Mouse (Mus musculus) midbrain, embryonic 14.5 days (tissue): Measurements from ENCODE around the gene Sltm. TPM values are rescaled to one million over a fixed set of nuclear protein-coding genes. Genes with fewer than 3 reads are reported as not detected.
A peak's percentile ranks its signal among the peaks of the same experiment; 100 is the strongest.

Experiments used
- ATAC-seq: fragments of 200-750 bp; cut with Nextera tagmentation; 2 replicates; pipeline ENCODE4 v1.8.0; 2017; ENCODE audit warnings: moderate number of reproducible peaks, moderate library complexity; ENCODE audit not compliant: low FRiP score, low TSS enrichment
- DNase-seq: peaks from one replicate; pipeline ENCODE4 v3.0.0-alpha.2; 2015
- H3K27ac ChIP-seq: fragments of 300-500 bp; sonication (generic); replicated peaks from 2 replicates; pipeline ENCODE4 v1.5.1; 2014; ENCODE audit warnings: mild to moderate bottlenecking, low read depth, low read length, moderate library complexity
- H3K27me3 ChIP-seq: fragments of 300-500 bp; sonication (generic); 2 replicates; pipeline ENCODE4 v1.6.1; 2014; ENCODE audit warnings: low read length, control low read depth, mixed read lengths; ENCODE audit not compliant: control insufficient read depth, insufficient read depth
- H3K36me3 ChIP-seq: fragments of 300-500 bp; sonication (generic); 2 replicates; pipeline ENCODE4 v1.6.1; 2014; ENCODE audit warnings: low read length, control low read depth; ENCODE audit not compliant: control insufficient read depth, insufficient read depth
- H3K4me1 ChIP-seq: fragments of 300-500 bp; sonication (generic); 2 replicates; pipeline ENCODE4 v1.6.1; 2014; ENCODE audit warnings: mild to moderate bottlenecking, antibody characterized with exemption, low read length, control low read depth; ENCODE audit not compliant: control insufficient read depth, insufficient read depth
- H3K4me2 ChIP-seq: fragments of 300-500 bp; sonication (generic); 2 replicates; pipeline ENCODE4 v1.6.1; 2014; ENCODE audit warnings: mild to moderate bottlenecking, low read length, moderate library complexity
- H3K4me3 ChIP-seq: fragments of 300-500 bp; sonication (generic); replicated peaks from 2 replicates; pipeline ENCODE4 v1.5.1; 2014; ENCODE audit warnings: low read depth, low read length
- H3K9ac ChIP-seq: fragments of 300-500 bp; sonication (generic); replicated peaks from 2 replicates; pipeline ENCODE4 v1.6.1; 2014; ENCODE audit warnings: mild to moderate bottlenecking, low read length, moderate library complexity
- H3K9me3 ChIP-seq: fragments of 300-500 bp; sonication (generic); 2 replicates; pipeline ENCODE4 v1.6.1; 2016; ENCODE audit warnings: low read length, control low read depth, mixed read lengths; ENCODE audit not compliant: control insufficient read depth
- WGBS: fragments of 180-500 bp; shearing (Covaris S2); extraction: QIAGEN DNeasy Blood & Tissue Kit; methylation state at CpG from one replicate; pipeline ENCODE4 v1.1.7; 2014; 5-methylcytosine and 5-hydroxymethylcytosine counted together
- polyA plus RNA-seq: library from polyadenylated mRNA; unstranded; fragments of >200 nt; fragmentation: Nextera tagmentation; extraction: Ambion mirVana; gene quantifications from 2 replicates; pipeline ENCODE4 v1.2.1, GENCODE M21; 2014

Sltm gene
- polyA plus RNA-seq, 1 experiment from 2014 or later = 65.5 TPM

DNA sequence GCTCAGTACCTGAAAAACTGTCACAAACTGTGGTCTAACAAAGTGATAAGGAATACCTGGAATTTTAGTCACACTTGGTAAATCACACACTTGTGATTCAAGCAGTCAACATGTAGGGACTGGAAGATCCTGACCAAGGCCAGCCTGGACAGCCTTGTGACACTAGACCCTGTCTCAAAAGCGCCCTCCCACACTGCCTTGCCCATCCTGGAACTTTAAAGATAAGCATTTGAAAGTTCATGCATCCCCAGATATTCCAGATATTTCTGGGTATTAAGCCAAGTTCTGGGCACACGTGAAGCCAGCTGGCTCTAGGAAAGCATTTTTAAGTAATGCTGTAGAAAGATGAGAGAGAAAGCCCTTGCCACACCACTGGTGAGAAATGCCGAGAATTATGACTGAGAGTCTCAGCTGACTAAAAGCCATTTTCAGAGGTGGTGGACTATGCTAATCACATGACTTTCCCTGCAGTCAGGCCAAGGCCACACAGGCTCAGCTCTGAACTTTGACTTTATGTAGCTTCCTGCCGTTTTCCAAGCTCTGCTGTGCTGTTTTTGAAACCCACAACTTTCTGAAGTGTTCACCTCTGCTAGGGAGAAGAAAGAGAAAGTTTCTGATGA, 32.5 kb upstream of the Sltm start:
- Histone ChIP-seq H3K4me2 (no peak overlapping the region), H3K4me3 (no peak overlapping the region), H3K4me1 (no peaks in the 10 kb centered on the region), H3K9me3 (no peaks in the 10 kb centered on the region), H3K27me3 (no peaks in the 10 kb centered on the region), H3K36me3 (no peaks in the 10 kb centered on the region), H3K9ac (no peak overlapping the region), H3K27ac (no peak overlapping the region)
- 78% methylated on average over 4 of the region's 4 CpGs for WGBS
- ATAC-seq (no peak), DNase-seq (no peak)

DNA sequence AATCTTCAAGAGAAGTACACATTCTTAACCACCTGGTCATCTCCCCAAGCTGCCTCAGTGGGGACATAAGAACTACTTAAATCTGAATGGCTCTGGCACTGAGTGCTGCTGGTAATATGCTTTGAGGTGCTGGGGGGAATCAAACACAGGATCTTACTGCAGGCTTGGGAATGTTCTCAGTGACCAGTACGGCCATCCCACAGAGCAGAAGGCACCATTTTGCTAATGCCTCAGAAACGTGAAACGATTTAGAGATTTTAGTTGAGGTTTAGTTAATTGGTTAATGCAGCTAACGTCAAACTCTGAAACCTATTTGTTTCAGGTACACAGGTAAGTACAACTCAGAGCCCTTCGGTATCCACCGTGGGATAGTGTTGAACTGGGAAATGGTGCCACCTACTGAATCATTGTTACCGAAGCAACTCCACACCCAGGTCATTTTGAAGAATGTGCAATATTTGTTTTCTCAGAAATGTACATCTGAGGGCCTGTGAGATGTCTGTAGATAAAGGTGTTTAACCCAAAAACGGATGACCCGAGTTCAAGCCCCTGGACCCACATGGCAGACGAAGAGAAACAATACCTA, 31.5 kb upstream of the Sltm start:
- Histone ChIP-seq H3K9me3 (no peaks in the 10 kb centered on the region), H3K4me3 (no peak overlapping the region), H3K9ac (no peak overlapping the region), H3K27me3 (no peaks in the 10 kb centered on the region), H3K4me1 (no peaks in the 10 kb centered on the region), H3K27ac (no peak overlapping the region), H3K4me2 (no peak overlapping the region), H3K36me3 (no peaks in the 10 kb centered on the region)
- WGBS = 71% methylated on average over 10 of the region's 10 CpGs
- DNase-seq = no peak
- ATAC-seq = no peak

DNA sequence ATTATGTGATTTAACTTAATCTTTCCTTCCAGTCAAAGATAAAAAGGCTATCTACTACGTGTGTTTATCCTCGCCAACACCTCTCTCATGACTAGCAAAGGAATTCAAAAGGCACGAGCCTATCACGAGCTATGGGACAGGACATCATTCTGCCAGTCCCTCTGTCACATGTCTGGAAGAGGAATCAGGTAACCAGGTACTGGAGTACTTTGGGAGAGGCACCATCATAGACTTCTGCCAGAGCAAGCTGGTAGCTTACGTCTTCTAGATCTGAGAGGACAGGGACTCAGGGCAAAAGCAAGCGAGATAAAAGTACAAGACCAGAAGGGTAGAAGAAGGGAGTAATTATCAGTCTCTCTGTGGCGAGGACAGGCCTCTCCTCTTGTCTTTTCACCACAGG, 30.9 kb upstream of the Sltm start:
- Histone ChIP-seq H3K4me3 (no peak overlapping the region), H3K4me1 (no peaks in the 10 kb centered on the region), H3K4me2 (no peak overlapping the region), H3K27ac (no peak overlapping the region), H3K27me3 (no peaks in the 10 kb centered on the region), H3K9me3 (no peaks in the 10 kb centered on the region), H3K36me3 (no peaks in the 10 kb centered on the region), H3K9ac (no peak overlapping the region)
- ATAC-seq = no peak
- WGBS = 87% methylated on average over 7 of the region's 7 CpGs
- no peak for DNase-seq

DNA sequence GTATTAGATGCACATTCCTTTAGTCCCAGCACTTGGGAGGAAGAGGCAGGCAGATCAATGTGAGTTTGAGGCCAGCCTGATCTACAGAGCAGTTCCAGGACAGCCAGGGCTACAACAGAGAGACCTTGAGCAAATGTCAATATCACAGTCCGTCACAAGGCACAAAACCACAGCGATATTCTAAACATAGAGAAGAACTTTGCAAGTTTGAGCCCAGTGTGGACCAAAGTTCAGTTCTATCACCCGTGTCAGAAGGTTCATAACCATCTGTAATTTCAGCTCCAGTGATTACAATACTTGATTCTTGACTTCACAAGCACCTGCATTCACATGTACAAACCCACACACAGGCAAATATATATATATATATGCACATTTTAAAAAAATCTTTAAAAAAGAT, 21.9 kb upstream of the Sltm start:
- Histone ChIP-seq H3K9me3 (no peaks in the 10 kb centered on the region), H3K4me1 (no peaks in the 10 kb centered on the region), H3K4me3 (no peak overlapping the region), H3K4me2 (no peak overlapping the region), H3K27me3 (no peaks in the 10 kb centered on the region), H3K9ac (no peak overlapping the region), H3K36me3 (no peaks in the 10 kb centered on the region), H3K27ac (no peak overlapping the region)
- WGBS = 87% methylated on average over 3 of the region's 3 CpGs
- DNase-seq (no peak), ATAC-seq (no peak)

DNA sequence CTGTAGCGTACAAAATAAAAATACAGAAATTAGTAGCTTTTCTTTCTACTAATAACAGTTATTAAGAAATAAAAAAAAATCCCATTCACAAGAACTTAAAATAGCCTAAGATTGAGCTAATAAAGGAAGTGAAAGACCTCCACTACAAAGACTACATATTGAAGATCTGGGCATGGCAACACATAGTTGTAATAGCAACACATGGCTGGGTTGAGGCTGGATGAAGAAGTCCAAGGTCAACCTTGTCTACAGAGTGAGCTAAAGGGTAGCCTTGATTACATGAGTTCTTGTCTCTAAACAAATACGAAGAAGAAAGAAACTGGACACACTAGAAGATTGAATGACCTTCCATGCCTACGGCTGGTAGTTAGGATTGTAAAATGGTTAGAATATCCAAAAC, 18.7 kb upstream of the Sltm start:
- WGBS = 96% methylated on average over 3 of the region's 3 CpGs
- Histone ChIP-seq H3K36me3 (no peaks in the 10 kb centered on the region), H3K9ac (no peak overlapping the region), H3K4me1 (no peaks in the 10 kb centered on the region), H3K9me3 (no peaks in the 10 kb centered on the region), H3K4me2 (no peak overlapping the region), H3K27me3 (no peaks in the 10 kb centered on the region), H3K27ac (no peak overlapping the region), H3K4me3 (no peak overlapping the region)
- ATAC-seq = no peak
- DNase-seq = no peak

DNA sequence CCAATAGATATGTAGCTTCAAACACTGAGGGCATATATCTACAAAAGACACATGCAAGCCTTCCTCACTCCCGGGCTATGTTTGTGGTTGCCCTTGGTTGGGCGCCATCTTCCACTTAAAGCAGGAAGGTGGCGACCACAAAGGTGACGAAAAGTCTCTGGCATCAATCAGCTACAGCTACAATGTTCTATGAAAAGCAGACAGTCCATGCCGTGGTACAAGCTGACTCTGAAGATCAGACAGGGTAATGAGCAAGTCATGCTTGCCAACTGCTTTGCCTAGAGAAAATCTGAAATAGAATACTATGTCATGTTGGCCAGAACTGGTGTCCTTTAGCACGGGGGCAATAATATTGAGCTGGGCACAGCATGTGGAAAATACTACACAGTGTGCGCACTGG, 18.2 kb upstream of the Sltm start:
- Histone ChIP-seq H3K9me3 (no peaks in the 10 kb centered on the region), H3K4me1 (no peaks in the 10 kb centered on the region), H3K27me3 (no peaks in the 10 kb centered on the region), H3K4me3 (no peak overlapping the region), H3K27ac (no peak overlapping the region), H3K9ac (no peak overlapping the region), H3K36me3 (no peaks in the 10 kb centered on the region), H3K4me2 (no peak overlapping the region)
- 91% methylated on average over 7 of the region's 7 CpGs for WGBS
- ATAC-seq = no peak
- DNase-seq = no peak

DNA sequence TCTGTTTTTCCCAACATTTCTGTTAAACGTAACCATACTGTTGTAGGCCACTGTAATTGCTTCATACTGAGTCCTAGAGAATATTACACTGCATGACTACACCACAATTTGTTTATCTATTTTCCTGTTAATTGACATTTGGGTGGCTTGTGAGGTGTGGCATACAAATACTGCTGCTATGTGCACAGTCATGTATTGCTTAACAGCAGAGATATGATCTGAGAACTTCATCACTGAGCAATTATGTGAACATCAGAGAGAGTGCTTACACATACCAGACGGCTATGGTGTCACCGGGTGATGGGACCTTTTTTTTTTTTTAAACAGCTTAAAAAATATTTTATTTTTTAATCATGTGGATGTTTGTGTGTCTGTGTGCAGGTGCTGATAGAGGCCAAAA, 9.2 kb upstream of the Sltm start:
- WGBS = 86% methylated on average over 3 of the region's 3 CpGs
- no peak for DNase-seq
- H3K4me3 ChIP-seq = no peak overlapping the region

DNA sequence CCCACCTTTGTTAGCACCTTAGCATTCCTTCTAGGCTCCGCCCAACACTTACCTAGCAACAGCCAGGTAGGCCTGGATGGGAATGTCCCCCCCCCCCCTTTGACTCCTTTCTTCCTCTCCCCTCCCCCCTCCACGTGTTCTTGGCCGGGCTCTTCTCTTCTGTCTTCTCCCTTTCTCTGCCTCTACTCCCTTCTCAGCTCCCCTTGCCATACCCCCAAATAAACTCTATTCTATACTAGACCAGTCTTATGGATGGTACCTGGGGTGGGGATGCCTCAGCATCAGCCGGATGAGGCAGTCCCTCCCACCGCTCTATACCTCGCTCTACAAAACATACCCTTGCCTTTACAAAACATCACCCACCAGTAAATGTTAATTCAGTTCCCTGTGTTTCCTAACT, 970 bp upstream of the Sltm start:
- H3K27ac ChIP-seq = no peak overlapping the region
- DNase-seq = peak; percentile 7
- H3K4me1 ChIP-seq = peaks cover 15% of the 10 kb centered on the region
- H3K4me3 ChIP-seq = peak overlapping the region; percentile 84
- H3K36me3 ChIP-seq = no peaks in the 10 kb centered on the region
- no peaks in the 10 kb centered on the region for H3K9me3 ChIP-seq
- peak overlapping the region; percentile 79 for H3K4me2 ChIP-seq
- ATAC-seq = no peak
- H3K27me3 ChIP-seq = no peaks in the 10 kb centered on the region
- 10% methylated on average over 6 of the region's 6 CpGs for WGBS
- no peak overlapping the region for H3K9ac ChIP-seq

More for the DNA sequence above, 9.2 kb upstream of the Sltm start:
- Histone ChIP-seq H3K4me2 (no peak overlapping the region), H3K4me1 (no peaks in the 10 kb centered on the region), H3K27ac (no peak overlapping the region), H3K9me3 (no peaks in the 10 kb centered on the region), H3K36me3 (no peaks in the 10 kb centered on the region), H3K27me3 (no peaks in the 10 kb centered on the region), H3K9ac (no peak overlapping the region)
- no peak for ATAC-seq
